Mouse (Mus musculus) ovary, postnatal 14 days (tissue): ENCODE measurements around the gene Fiz1.

Experiments
- DNase-seq: peaks from one replicate; pipeline ENCODE4 v3.0.0; 2022; ENCODE audit warnings: low spot score

Gene Fiz1

GRCm38 (mm10) chr7:5014251-5015117 lies at the start of gene Fiz1, which contains the start of gene Zfp524:
TSS of gene Fiz1 (minus strand) at chr7:5014697.
TSS of gene Zfp524 (plus strand) at chr7:5014415.
- DNase-seq, result peak; percentile 97

GRCm38 (mm10) chr7:5062360-5063001 lies 48.0 kb upstream of the Fiz1 start:
- DNase-seq, result peak; percentile 56

- DNase-seq, result peak; percentile 92
Measured at GRCm38 (mm10) chr7:5061774-5062359, 47.4 kb upstream of the Fiz1 start, which contains the start of gene U2af2. TSS of gene U2af2 (plus strand) at chr7:5062143.

- DNase-seq, result peak; percentile 97
Measured at GRCm38 (mm10) chr7:5060944-5061773, 46.7 kb upstream of the Fiz1 start.

- peak; percentile 65 for DNase-seq
Measured at GRCm38 (mm10) chr7:5060239-5060731, 45.8 kb upstream of the Fiz1 start.

GRCm38 (mm10) chr7:5059421-5059820 lies 44.9 kb upstream of the Fiz1 start:
- DNase-seq, result no peak

GRCm38 (mm10) chr7:5058631-5059030 lies 44.1 kb upstream of the Fiz1 start:
- DNase-seq, result no peak

- no peak for DNase-seq
Measured at GRCm38 (mm10) chr7:5057804-5058203, 43.3 kb upstream of the Fiz1 start.

GRCm38 (mm10) chr7:5057381-5057780 lies 42.9 kb upstream of the Fiz1 start:
- DNase-seq, result no peak

- DNase-seq, result no peak
Measured at GRCm38 (mm10) chr7:5056651-5057263, 42.3 kb upstream of the Fiz1 start.

GRCm38 (mm10) chr7:5053456-5054179 lies 39.1 kb upstream of the Fiz1 start:
- no peak for DNase-seq

GRCm38 (mm10) chr7:5052931-5053343 lies 38.4 kb upstream of the Fiz1 start:
- no peak for DNase-seq

GRCm38 (mm10) chr7:5052438-5052837 lies 37.9 kb upstream of the Fiz1 start:
- DNase-seq, result no peak

GRCm38 (mm10) chr7:5051193-5052192 lies 37.0 kb upstream of the Fiz1 start, which contains the start of gene Zfp580:
TSS of gene Zfp580 (plus strand) at chr7:5051538.
- peak; percentile 72 for DNase-seq

- DNase-seq, result no peak
Measured at GRCm38 (mm10) chr7:5047313-5047712, 32.8 kb upstream of the Fiz1 start.

GRCm38 (mm10) chr7:5046112-5046511 lies 31.6 kb upstream of the Fiz1 start:
- DNase-seq, result no peak

- no peak for DNase-seq
Measured at GRCm38 (mm10) chr7:5044981-5045380, 30.5 kb upstream of the Fiz1 start.

GRCm38 (mm10) chr7:5038940-5039339 lies 24.4 kb upstream of the Fiz1 start:
- no peak for DNase-seq

- peak; percentile 91 for DNase-seq
Measured at GRCm38 (mm10) chr7:5038109-5038732, 23.7 kb upstream of the Fiz1 start, which contains the start of gene Zfp784. TSS of gene Zfp784 (minus strand) at chr7:5038446.
